In the genomic region with DNA sequence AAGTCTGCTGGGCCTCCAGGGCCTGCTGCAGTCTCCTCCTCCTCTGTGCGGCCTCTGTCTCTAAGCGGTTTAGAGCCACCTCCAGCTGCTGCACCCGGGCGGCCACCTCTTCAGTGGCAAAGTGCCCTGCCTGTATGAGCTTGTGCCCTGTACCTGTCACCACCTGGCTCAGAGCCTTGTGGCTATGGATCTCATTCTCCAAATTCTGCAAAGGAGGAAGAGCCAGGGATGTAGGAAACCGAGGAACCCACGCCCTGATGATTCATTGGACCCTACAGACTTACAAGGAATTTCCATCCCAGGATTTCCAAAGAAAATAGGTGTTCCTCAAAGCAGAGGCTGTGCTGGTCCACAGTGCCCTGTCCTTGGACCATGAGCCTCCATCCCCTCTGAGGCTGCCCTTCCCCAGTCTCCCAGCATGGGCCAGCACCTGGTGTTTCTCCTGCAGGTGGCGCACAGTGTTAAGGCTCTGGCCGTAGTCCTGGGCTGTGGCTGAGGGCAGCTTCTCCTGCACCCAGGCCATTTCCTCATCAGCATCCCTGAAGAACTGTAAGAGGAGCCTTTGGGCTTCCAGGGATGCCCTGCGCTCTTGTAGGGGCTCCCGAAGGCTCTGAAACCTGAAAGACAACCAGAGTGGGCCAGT, we compare ENCODE assay signal across 8 mouse cellular contexts. TPM values are rescaled to one million over a fixed set of nuclear protein-coding genes. Genes with fewer than 3 reads are reported as not detected.
DNase-seq lines count a peak whose midpoint lies in the region; ATAC-seq and TF ChIP-seq lines count a peak whose summit lies in the region.

No protein-coding gene starts in this region.

- no peak for ATAC-seq in embryonic facial prominence, embryonic 13.5 days (ENCODE audit: insufficient number of reproducible peaks, insufficient read depth, low FRiP score, low TSS enrichment, low read depth)
- 0 out of 2 replicates have a peak, but pooled peaks have one; percentile 67 for ATAC-seq in kidney, postnatal 0 days (replicated peaks; ENCODE audit: low FRiP score, low read depth)
- no peak for ATAC-seq in midbrain, postnatal 0 days (ENCODE audit: low FRiP score)

- no peak overlapping the region for H3K4me3 ChIP-seq in gastrocnemius, adult 2 months
- no peak overlapping the region for H3K4me3 ChIP-seq in embryonic facial prominence, embryonic 13.5 days
- no peak overlapping the region for H3K4me3 ChIP-seq in kidney, postnatal 0 days (replicated peaks; ENCODE audit: low read depth, low read length)
- no peak overlapping the region for H3K4me3 ChIP-seq in midbrain, postnatal 0 days (ENCODE audit: low read depth, low read length)

- no peaks in the 10 kb centered on the region for H3K27me3 ChIP-seq in embryonic facial prominence, embryonic 13.5 days
- no peaks in the 10 kb centered on the region for H3K27me3 ChIP-seq in kidney, postnatal 0 days (ENCODE audit: insufficient read depth, low read length)
- no peaks in the 10 kb centered on the region for H3K27me3 ChIP-seq in midbrain, postnatal 0 days (ENCODE audit: insufficient read depth, low read length)

- H3K4me1 ChIP-seq in embryonic facial prominence, embryonic 13.5 days = peaks cover 16% of the 10 kb centered on the region
- no peaks in the 10 kb centered on the region; the same call in 1 of the 2 replicates for H3K4me1 ChIP-seq in kidney, postnatal 0 days (replicated peaks; ENCODE audit: insufficient read depth, low read length)
- H3K4me1 ChIP-seq in midbrain, postnatal 0 days (ENCODE audit: insufficient read depth, low read length) = no peaks in the 10 kb centered on the region

- no peak overlapping the region for H3K27ac ChIP-seq in gastrocnemius, adult 2 months
- no peak overlapping the region for H3K27ac ChIP-seq in embryonic facial prominence, embryonic 13.5 days
- H3K27ac ChIP-seq in kidney, postnatal 0 days = no peak overlapping the region
- H3K27ac ChIP-seq in midbrain, postnatal 0 days (ENCODE audit: low read depth, low read length) = no peak overlapping the region

- no peak overlapping the region for H3K4me2 ChIP-seq in embryonic facial prominence, embryonic 13.5 days
- H3K4me2 ChIP-seq in kidney, postnatal 0 days (ENCODE audit: low read length) = no peak overlapping the region
- no peak overlapping the region for H3K4me2 ChIP-seq in midbrain, postnatal 0 days (ENCODE audit: low read depth, low read length, poor library complexity, severe bottlenecking)

- peak; percentile 76 for DNase-seq in gastrocnemius, adult 2 months
- DNase-seq in gastrocnemius, postnatal 25 days = no peak
- DNase-seq in thymus, postnatal 4 days = peak; percentile 50
- DNase-seq in thymus, postnatal 36 days = no peak
- peak; percentile 67 for DNase-seq in kidney, postnatal 0 days (ENCODE audit: low spot score)
- DNase-seq in midbrain, postnatal 0 days (ENCODE audit: low spot score) = peak; percentile 33
- no peak for DNase-seq in cerebellum, adult 11 months

- no peaks in the 10 kb centered on the region for H3K36me3 ChIP-seq in embryonic facial prominence, embryonic 13.5 days
- no peaks in the 10 kb centered on the region for H3K36me3 ChIP-seq in kidney, postnatal 0 days (ENCODE audit: insufficient read depth, low read length)
- no peaks in the 10 kb centered on the region for H3K36me3 ChIP-seq in midbrain, postnatal 0 days (ENCODE audit: insufficient read depth, low read length)

- no peaks in the 10 kb centered on the region for H3K9me3 ChIP-seq in embryonic facial prominence, embryonic 13.5 days
- H3K9me3 ChIP-seq in kidney, postnatal 0 days (replicated peaks; ENCODE audit: low read length) = no peaks in the 10 kb centered on the region
- H3K9me3 ChIP-seq in midbrain, postnatal 0 days (ENCODE audit: low read length) = no peaks in the 10 kb centered on the region

- WGBS in embryonic facial prominence, embryonic 13.5 days = 65% methylated on average over 10 of the region's 10 CpGs
- WGBS in kidney, postnatal 0 days = 59% methylated on average over 10 of the region's 10 CpGs
- 54% methylated on average over 10 of the region's 10 CpGs for WGBS in midbrain, postnatal 0 days

- intact Hi-C loops in gastrocnemius, adult 2 months (cut with DNase I) = loop anchor here (1.0 kb wide), 1 partner anchor 20 kb away; no protein-coding TSS in a partner anchor

- peak; percentile 75 for TF ChIP-seq CTCF in gastrocnemius, adult 2 months (IDR thresholded peaks at IDR 0.05)
- peak; percentile 78 for TF ChIP-seq CTCF in kidney, postnatal 0 days (IDR thresholded peaks at IDR 0.05; ENCODE audit: low read depth)
- peak; percentile 65 for TF ChIP-seq CTCF in midbrain, postnatal 0 days (IDR thresholded peaks at IDR 0.05)

- 0 out of 2 replicates have a peak overlapping the region, but pooled peaks have one; percentile 11 for H3K9ac ChIP-seq in embryonic facial prominence, embryonic 13.5 days
- H3K9ac ChIP-seq in kidney, postnatal 0 days (ENCODE audit: low read depth, low read length) = no peak overlapping the region
- no peak overlapping the region for H3K9ac ChIP-seq in midbrain, postnatal 0 days (replicated peaks; ENCODE audit: low read length, poor library complexity, severe bottlenecking)

RNA-seq across cellular contexts. Expression of gene Pla2g4b, which starts 16.5 kb away (rescaled TPM):
- 1 to 10 TPM in 1 of 2 experiments, under 1 TPM in 1; 0.99 to 1.7 TPM for total RNA-seq in gastrocnemius, adult 2 months (2021)
- 1 to 10 TPM; 1.3 to 1.4 TPM for total RNA-seq in gastrocnemius, postnatal 25 days (2021)
- polyA plus RNA-seq in embryonic facial prominence, embryonic 13.5 days (2015; fragmentation: Nextera tagmentation; extraction: Ambion mirVana) = 1.8 and 2.6 TPM in 2 replicates
- 0.29 and 0.71 TPM in 2 replicates for polyA plus RNA-seq in kidney, postnatal 0 days (2015; fragmentation: Nextera tagmentation; extraction: Ambion mirVana)
- total RNA-seq in midbrain, postnatal 0 days (2014; rRNA removed) = 4.9 and 9.2 TPM in 2 replicates
- 0.20 and 0.34 TPM in 2 replicates for polyA plus RNA-seq in midbrain, postnatal 0 days (2015; fragmentation: Nextera tagmentation; extraction: Ambion mirVana)

RNA-seq across cellular contexts. Expression of gene Gm28042, which starts 22.5 kb away (rescaled TPM):
- total RNA-seq in gastrocnemius, adult 2 months (2021) = 1 to 10 TPM in 1 of 2 experiments, under 1 TPM in 1; 0.77 to 1.5 TPM
- total RNA-seq in gastrocnemius, postnatal 25 days (2021) = 1 to 10 TPM in 1 of 2 experiments, under 1 TPM in 1; 0.41 to 1.2 TPM
- polyA plus RNA-seq in embryonic facial prominence, embryonic 13.5 days (2015; fragmentation: Nextera tagmentation; extraction: Ambion mirVana) = 5.2 and 5.4 TPM in 2 replicates
- polyA plus RNA-seq in kidney, postnatal 0 days (2015; fragmentation: Nextera tagmentation; extraction: Ambion mirVana) = 0.89 and 1.2 TPM in 2 replicates
- 3.7 and 6.6 TPM in 2 replicates for total RNA-seq in midbrain, postnatal 0 days (2014; rRNA removed)
- 0.98 and 2.5 TPM in 2 replicates for polyA plus RNA-seq in midbrain, postnatal 0 days (2015; fragmentation: Nextera tagmentation; extraction: Ambion mirVana)

RNA-seq across cellular contexts. Expression of gene Jmjd7, which starts 22.5 kb away (rescaled TPM):
- 1 to 10 TPM; 1.6 to 2.4 TPM for total RNA-seq in gastrocnemius, adult 2 months (2021)
- 1 to 10 TPM; 2.5 to 3.7 TPM for total RNA-seq in gastrocnemius, postnatal 25 days (2021)
- 20.4 and 24.3 TPM in 2 replicates for polyA plus RNA-seq in embryonic facial prominence, embryonic 13.5 days (2015; fragmentation: Nextera tagmentation; extraction: Ambion mirVana)
- polyA plus RNA-seq in kidney, postnatal 0 days (2015; fragmentation: Nextera tagmentation; extraction: Ambion mirVana) = 24.7 and 25.7 TPM in 2 replicates
- 4.9 and 11.7 TPM in 2 replicates for total RNA-seq in midbrain, postnatal 0 days (2014; rRNA removed)
- 13.6 and 13.7 TPM in 2 replicates for polyA plus RNA-seq in midbrain, postnatal 0 days (2015; fragmentation: Nextera tagmentation; extraction: Ambion mirVana)

Comparison
In these comparisons a context has a peak if more than half of its experiments do, and no peak if none do; other contexts are left out.
1. DNase-seq: peak in gastrocnemius, adult 2 months (single experiment), thymus, postnatal 4 days (single experiment), kidney, postnatal 0 days (single experiment) and midbrain, postnatal 0 days (single experiment); none in gastrocnemius, postnatal 25 days (single experiment), thymus, postnatal 36 days (0 of 2) and cerebellum, adult 11 months (single experiment).
2. Peak in every context shown above with its lines, with median percentiles within 50 percentile points of each other: CTCF ChIP-seq.